Comparison of ENCODE assay signal across 23 mouse cellular contexts in genomic region chr16:6062495-6062894, GRCm38 (mm10).
DNase-seq lines count a peak whose midpoint lies in the region; ATAC-seq lines count a peak whose summit lies in the region.
"Had no signal": no experiment of that assay in that cellular context is flagged by ENCODE, and none has a peak within 500 bp of the region (broad histone marks: within the 10 kb centered on the region; RNA-seq: fewer than 3 reads in every experiment).

No protein-coding gene starts in this region.

- WGBS in kidney, embryonic 14.5 days = 92% methylated on average over 1 of the region's 1 CpGs
- WGBS in kidney, embryonic 16.5 days = 81% methylated on average over 1 of the region's 1 CpGs

- no peaks in the 10 kb centered on the region for H3K27me3 ChIP-seq in kidney, embryonic 14.5 days (ENCODE audit: control insufficient read depth, insufficient read depth, low read length)
- no peaks in the 10 kb centered on the region for H3K27me3 ChIP-seq in kidney, embryonic 16.5 days (ENCODE audit: insufficient read depth, low read length)
- H3K27me3 ChIP-seq: CH12.LX; embryonic facial prominence, embryonic 12.5 days; forebrain, embryonic 13.5 days; forebrain, embryonic 15.5 days; Patski had no signal

- H3K4me3 ChIP-seq in kidney, embryonic 14.5 days (ENCODE audit: low read length) = no peak overlapping the region
- no peak overlapping the region for H3K4me3 ChIP-seq in kidney, embryonic 16.5 days (ENCODE audit: low read length)
- H3K4me3 ChIP-seq: embryonic facial prominence, embryonic 10.5 days; embryonic facial prominence, embryonic 12.5 days; forebrain, embryonic 13.5 days; forebrain, embryonic 15.5 days had no signal

- no peaks in the 10 kb centered on the region for H3K36me3 ChIP-seq in kidney, embryonic 14.5 days (ENCODE audit: control insufficient read depth, insufficient read depth, low read length)
- no peaks in the 10 kb centered on the region for H3K36me3 ChIP-seq in kidney, embryonic 16.5 days (ENCODE audit: insufficient read depth, low read length)
- H3K36me3 ChIP-seq: embryonic facial prominence, embryonic 10.5 days; embryonic facial prominence, embryonic 12.5 days; forebrain, embryonic 15.5 days; G1E had no signal

- no peaks in the 10 kb centered on the region for H3K4me1 ChIP-seq in kidney, embryonic 14.5 days (ENCODE audit: control insufficient read depth, insufficient read depth, low read length)
- H3K4me1 ChIP-seq in kidney, embryonic 16.5 days (ENCODE audit: insufficient read depth, low read length) = no peaks in the 10 kb centered on the region
- H3K4me1 ChIP-seq: embryonic facial prominence, embryonic 10.5 days; embryonic facial prominence, embryonic 12.5 days; forebrain, embryonic 13.5 days; forebrain, embryonic 15.5 days had no signal

- no peak for ATAC-seq in kidney, embryonic 14.5 days (ENCODE audit: low FRiP score, low TSS enrichment)
- 0 out of 2 replicates have a peak, but pooled peaks have one; percentile 75 for ATAC-seq in kidney, embryonic 16.5 days (ENCODE audit: low FRiP score, low TSS enrichment)
- ATAC-seq: activated CD4-positive, CD25-positive, alpha-beta regulatory T cell, adult 4 months; CD4-positive, CD25-positive, alpha-beta regulatory T cell, adult 4 months; forebrain, embryonic 13.5 days; forebrain, embryonic 15.5 days; Patski had no signal

- peak; percentile 6 for DNase-seq in kidney, adult 9 months
- DNase-seq in kidney, adult 18-20 months = no peak
- peak; percentile 2 to 8 for DNase-seq in kidney, postnatal 36 days
- DNase-seq in B cell, adult 2 months = no peak
- DNase-seq: adrenal gland, adult 8-10 months; adrenal gland, postnatal 14 days; adrenal gland, postnatal 36 days; cerebellum, adult 11-12 months; cerebellum, adult 2 months; cerebellum, adult 9-10 months; cerebellum, postnatal 10 days; cerebellum, postnatal 25 days had no signal

- no peak overlapping the region for H3K27ac ChIP-seq in kidney, embryonic 14.5 days (ENCODE audit: low read depth, low read length)
- no peak overlapping the region for H3K27ac ChIP-seq in kidney, embryonic 16.5 days (ENCODE audit: low read length)
- H3K27ac ChIP-seq: embryonic facial prominence, embryonic 10.5 days; embryonic facial prominence, embryonic 12.5 days; forebrain, embryonic 13.5 days; forebrain, embryonic 15.5 days had no signal

- no peak overlapping the region for H3K9ac ChIP-seq in kidney, embryonic 14.5 days (ENCODE audit: low read depth, low read length)
- no peak overlapping the region for H3K9ac ChIP-seq in kidney, embryonic 16.5 days (replicated peaks; ENCODE audit: low read length)
- H3K9ac ChIP-seq: embryonic facial prominence, embryonic 12.5 days; forebrain, embryonic 13.5 days; forebrain, embryonic 15.5 days had no signal

- no peak overlapping the region for H3K4me2 ChIP-seq in kidney, embryonic 14.5 days (replicated peaks; ENCODE audit: low read depth, low read length)
- H3K4me2 ChIP-seq in kidney, embryonic 16.5 days (replicated peaks; ENCODE audit: low read depth, low read length) = no peak overlapping the region
- H3K4me2 ChIP-seq: embryonic facial prominence, embryonic 12.5 days; forebrain, embryonic 13.5 days; forebrain, embryonic 15.5 days had no signal

- no peaks in the 10 kb centered on the region for H3K9me3 ChIP-seq in kidney, embryonic 14.5 days (ENCODE audit: control insufficient read depth, low read length)
- H3K9me3 ChIP-seq in kidney, embryonic 16.5 days (ENCODE audit: low read length) = no peaks in the 10 kb centered on the region
- H3K9me3 ChIP-seq: embryonic facial prominence, embryonic 10.5 days; embryonic facial prominence, embryonic 12.5 days; forebrain, embryonic 15.5 days had no signal

Comparison
In these comparisons a context has a peak if more than half of its experiments do, and no peak if none do; other contexts are left out.
1. DNase-seq: peak in kidney, adult 9 months (single experiment) and kidney, postnatal 36 days (2 of 2); none in kidney, adult 18-20 months (single experiment) and B cell, adult 2 months (0 of 2).